Mouse (Mus musculus): ENCODE data around the gene Fam155a.

GRCm38 (mm10) chr8:9337905-9338304 lies 433.1 kb downstream of the Fam155a start:
- TF ChIP-seq EP300 (IDR thresholded peaks at IDR 0.05; ENCODE audit: low read length): no peak
- TF ChIP-seq MYC (IDR thresholded peaks at IDR 0.05; ENCODE audit: low read depth, low read length): no peak
- TF ChIP-seq CTCF (conservative IDR thresholded peaks at IDR 0.05 in 1 of 2, IDR thresholded peaks at IDR 0.05 in 1 of 2; ENCODE audit: low read depth in 2 of 2, low read length in 2 of 2): no peak
- no peak for TF ChIP-seq ETS1 (conservative IDR thresholded peaks at IDR 0.05; ENCODE audit: low read depth, low read length)
- no peak for TF ChIP-seq POLR2A (IDR thresholded peaks at IDR 0.05; ENCODE audit: low read depth, low read length)
- no peak for TF ChIP-seq ZC3H11A (IDR thresholded peaks at IDR 0.05; ENCODE audit: low read depth, low read length)
- TF ChIP-seq SIN3A (IDR thresholded peaks at IDR 0.05; ENCODE audit: low read length): no peak
